Mouse (Mus musculus): ENCODE results near the gene Slc1a3. TPM values are rescaled to one million over a fixed set of nuclear protein-coding genes. Genes with fewer than 3 reads are reported as not detected.

The Slc1a3 gene
- total RNA-seq, 2 experiments from 2014 or later = 294 to 295 TPM

GRCm38 (mm10) chr15:8627097-8627537, 83.4 kb downstream of the Slc1a3 start:
- Histone ChIP-seq H3K27ac (no peak overlapping the region), H3K4me3 (peak overlapping the region; percentile 42)
- TF ChIP-seq CTCF (IDR thresholded peaks at IDR 0.05) = peak; percentile 85
- intact Hi-C loops (cut with DNase I) = loop anchor here (1.0 to 5.0 kb wide), 3 partner anchors 165 to 365 kb away; no protein-coding TSS in a partner anchor
- peak; percentile 65 to 69 for DNase-seq (ENCODE audit: extremely low spot score in 1 of 2, low spot score in 2 of 2)

- H3K27ac ChIP-seq = no peak overlapping the region
- peak; percentile 38 to 39 for DNase-seq (ENCODE audit: extremely low spot score in 1 of 2, low spot score in 2 of 2)
- intact Hi-C loops (cut with DNase I) = loop anchor here (5.0 kb wide), 2 partner anchors 167 to 367 kb away; no protein-coding TSS in a partner anchor
- no peak overlapping the region for H3K4me3 ChIP-seq
- TF ChIP-seq CTCF (IDR thresholded peaks at IDR 0.05) = peak; percentile 66
Observed at GRCm38 (mm10) chr15:8625370-8625769, 85.2 kb downstream of the Slc1a3 start.

- Histone ChIP-seq H3K4me3 (no peak overlapping the region), H3K27ac (no peak overlapping the region)
- no peak for DNase-seq (ENCODE audit: extremely low spot score in 1 of 2, low spot score in 2 of 2)
- intact Hi-C loops (cut with DNase I) = no loop called here
- peak; percentile 47 for TF ChIP-seq CTCF (IDR thresholded peaks at IDR 0.05)
Observed at GRCm38 (mm10) chr15:8623879-8624278, 86.7 kb downstream of the Slc1a3 start.

- no peak overlapping the region for H3K27ac ChIP-seq
- no peak for TF ChIP-seq CTCF (IDR thresholded peaks at IDR 0.05)
- intact Hi-C loops (cut with DNase I) = no loop called here
- DNase-seq (ENCODE audit: extremely low spot score in 1 of 2, low spot score in 2 of 2) = no peak
- H3K4me3 ChIP-seq = no peak overlapping the region
Observed at GRCm38 (mm10) chr15:8619479-8620026, 91.0 kb downstream of the Slc1a3 start.

- DNase-seq (ENCODE audit: extremely low spot score in 1 of 2, low spot score in 2 of 2) = no peak
- Histone ChIP-seq H3K27ac (no peak overlapping the region), H3K4me3 (no peak overlapping the region)
- TF ChIP-seq CTCF (IDR thresholded peaks at IDR 0.05) = no peak
- intact Hi-C loops (cut with DNase I) = no loop called here
Observed at GRCm38 (mm10) chr15:8616290-8616689, 94.3 kb downstream of the Slc1a3 start.

- Histone ChIP-seq H3K4me3 (no peak overlapping the region), H3K27ac (no peak overlapping the region)
- DNase-seq (ENCODE audit: extremely low spot score in 1 of 2, low spot score in 2 of 2) = no peak
- intact Hi-C loops (cut with DNase I) = no loop called here
- TF ChIP-seq CTCF (IDR thresholded peaks at IDR 0.05) = no peak
Observed at GRCm38 (mm10) chr15:8615511-8616224, 94.9 kb downstream of the Slc1a3 start.

GRCm38 (mm10) chr15:8614701-8615100, 95.9 kb downstream of the Slc1a3 start:
- Histone ChIP-seq H3K27ac (no peak overlapping the region), H3K4me3 (no peak overlapping the region)
- TF ChIP-seq CTCF (IDR thresholded peaks at IDR 0.05) = no peak
- intact Hi-C loops (cut with DNase I) = no loop called here
- no peak for DNase-seq (ENCODE audit: extremely low spot score in 1 of 2, low spot score in 2 of 2)

GRCm38 (mm10) chr15:8605538-8606188, 104.9 kb downstream of the Slc1a3 start:
- no peak overlapping the region for H3K27ac ChIP-seq
- intact Hi-C loops (cut with DNase I) = no loop called here
- TF ChIP-seq CTCF (IDR thresholded peaks at IDR 0.05) = no peak
- no peak overlapping the region for H3K4me3 ChIP-seq
- no peak for DNase-seq (ENCODE audit: extremely low spot score in 1 of 2, low spot score in 2 of 2)

GRCm38 (mm10) chr15:8602362-8602761, 108.2 kb downstream of the Slc1a3 start:
- no peak overlapping the region for H3K4me3 ChIP-seq
- no peak for TF ChIP-seq CTCF (IDR thresholded peaks at IDR 0.05)
- no peak overlapping the region for H3K27ac ChIP-seq
- intact Hi-C loops (cut with DNase I) = no loop called here
- no peak for DNase-seq (ENCODE audit: extremely low spot score in 1 of 2, low spot score in 2 of 2)

- H3K4me3 ChIP-seq = no peak overlapping the region
- DNase-seq (ENCODE audit: extremely low spot score in 1 of 2, low spot score in 2 of 2) = no peak
- intact Hi-C loops (cut with DNase I) = no loop called here
- no peak overlapping the region for H3K27ac ChIP-seq
- no peak for TF ChIP-seq CTCF (IDR thresholded peaks at IDR 0.05)
Observed at GRCm38 (mm10) chr15:8601312-8602146, 109.0 kb downstream of the Slc1a3 start.

GRCm38 (mm10) chr15:8596375-8596900, 114.1 kb downstream of the Slc1a3 start:
- no peak overlapping the region for H3K4me3 ChIP-seq
- TF ChIP-seq CTCF (IDR thresholded peaks at IDR 0.05) = no peak
- no peak for DNase-seq (ENCODE audit: extremely low spot score in 1 of 2, low spot score in 2 of 2)

More at GRCm38 (mm10) chr15:8596375-8596900, 114.1 kb downstream of the Slc1a3 start:
- intact Hi-C loops (cut with DNase I) = no loop called here
- H3K27ac ChIP-seq = no peak overlapping the region
